Mouse (Mus musculus) thymus, adult 2 months (tissue): Measurements from ENCODE around the gene Kdm1b. TPM values are rescaled to one million over a fixed set of nuclear protein-coding genes. Genes with fewer than 3 reads are reported as not detected.

Source experiments
- DNase-seq: peaks from one replicate; pipeline ENCODE4 v3.0.0; 2021
- H3K27ac ChIP-seq: fragments of 200-500 bp; 2 replicates; pipeline ENCODE4 v1.5.1; 2012; ENCODE audit warnings: low read length, control low read depth; ENCODE audit not compliant: control insufficient read depth, insufficient read depth
- H3K27me3 ChIP-seq: fragments of 200-500 bp; 2 replicates; pipeline ENCODE4 v1.6.1; 2012; ENCODE audit warnings: mild to moderate bottlenecking, low read length, moderate library complexity, mixed read lengths; ENCODE audit not compliant: control insufficient read depth, insufficient read depth
- H3K36me3 ChIP-seq: fragments of 200-500 bp; 2 replicates; pipeline ENCODE4 v1.6.1; 2012; ENCODE audit warnings: mild to moderate bottlenecking, low read length, moderate library complexity; ENCODE audit not compliant: control insufficient read depth, insufficient read depth
- H3K4me1 ChIP-seq: fragments of 200-500 bp; replicated peaks from 2 replicates; pipeline ENCODE4 v1.6.1; 2012; ENCODE audit warnings: low read length; ENCODE audit not compliant: control insufficient read depth, insufficient read depth
- H3K4me3 ChIP-seq: fragments of 200-500 bp; 2 replicates; pipeline ENCODE4 v1.5.1; 2012; ENCODE audit warnings: mild to moderate bottlenecking, low read length, control low read depth, moderate library complexity; ENCODE audit not compliant: control insufficient read depth, insufficient read depth
- CTCF ChIP-seq: fragments of 200-500 bp; IDR thresholded peaks from 2 replicates; pipeline ENCODE4 v1.5.1; 2012; ENCODE audit warnings: mild to moderate bottlenecking, control low read depth, low read length, moderate library complexity, borderline replicate concordance; ENCODE audit not compliant: control insufficient read depth, poor library complexity, insufficient read depth; ENCODE audit errors: extremely low read depth
- POLR2A ChIP-seq: fragments of 200-500 bp; IDR thresholded peaks from 2 replicates; pipeline ENCODE4 v1.6.1; 2012; ENCODE audit warnings: mild to moderate bottlenecking, low read length, control low read depth, moderate library complexity; ENCODE audit not compliant: control insufficient read depth, poor library complexity, insufficient read depth; ENCODE audit errors: extremely low read depth
- WGBS: fragments of 180-500 bp; shearing (Covaris S2); methylation state at CpG from one replicate; pipeline ENCODE4 v1.1.7; 2018; 5-methylcytosine and 5-hydroxymethylcytosine counted together
- polyA plus RNA-seq: library from polyadenylated mRNA; depleted of rRNA; stranded (reverse); fragments of >200 nt; gene quantifications from 2 replicates; pipeline ENCODE4 v1.2.3, GENCODE M21; 2012

The Kdm1b gene
- polyA plus RNA-seq, 1 experiment = 25.2 TPM

DNA sequence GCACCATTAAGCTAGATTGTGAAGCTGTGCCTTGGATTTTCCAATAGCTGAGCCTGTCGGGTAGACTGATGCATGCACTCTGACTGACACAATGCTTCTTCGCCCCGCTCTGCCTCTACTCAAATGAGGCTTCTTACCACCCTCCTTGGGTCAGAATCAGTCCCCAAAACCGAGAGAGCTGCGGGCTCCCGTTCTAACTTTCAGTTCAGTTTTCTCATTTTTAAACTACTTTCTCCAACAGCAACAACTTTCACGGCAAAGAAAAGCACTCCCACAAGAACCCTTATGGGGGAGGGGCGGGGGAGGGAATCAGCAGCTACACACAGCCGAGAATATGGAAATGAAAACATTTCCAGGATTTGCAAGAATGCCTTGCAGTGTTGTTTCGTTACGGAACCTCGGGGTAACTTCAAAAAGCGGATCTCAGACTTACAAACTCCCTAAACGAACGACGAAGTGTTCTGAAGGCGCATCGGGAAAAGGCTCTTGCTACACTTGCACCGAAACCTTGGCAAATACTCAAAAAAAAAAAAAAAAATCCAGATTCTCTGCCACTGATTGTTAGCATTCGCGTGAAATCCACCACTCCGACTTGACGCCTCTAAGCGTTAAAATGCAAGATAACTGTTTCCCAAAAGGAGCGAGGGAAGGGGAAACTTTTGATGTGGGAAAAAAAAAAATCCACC is 61.7 kb downstream of the Kdm1b start:
- TF ChIP-seq CTCF (no peak), POLR2A (no peak)
- peak overlapping the region; percentile 89 for H3K4me3 ChIP-seq
- WGBS = under 1% methylated on average over 25 of the region's 25 CpGs
- DNase-seq = peak; percentile 22
- H3K27ac ChIP-seq = peak overlapping the region; percentile 79
- no peaks in the 10 kb centered on the region for H3K27me3 ChIP-seq
- peaks cover 16% of the 10 kb centered on the region for H3K36me3 ChIP-seq
- peaks cover 8% of the 10 kb centered on the region for H3K4me1 ChIP-seq

DNA sequence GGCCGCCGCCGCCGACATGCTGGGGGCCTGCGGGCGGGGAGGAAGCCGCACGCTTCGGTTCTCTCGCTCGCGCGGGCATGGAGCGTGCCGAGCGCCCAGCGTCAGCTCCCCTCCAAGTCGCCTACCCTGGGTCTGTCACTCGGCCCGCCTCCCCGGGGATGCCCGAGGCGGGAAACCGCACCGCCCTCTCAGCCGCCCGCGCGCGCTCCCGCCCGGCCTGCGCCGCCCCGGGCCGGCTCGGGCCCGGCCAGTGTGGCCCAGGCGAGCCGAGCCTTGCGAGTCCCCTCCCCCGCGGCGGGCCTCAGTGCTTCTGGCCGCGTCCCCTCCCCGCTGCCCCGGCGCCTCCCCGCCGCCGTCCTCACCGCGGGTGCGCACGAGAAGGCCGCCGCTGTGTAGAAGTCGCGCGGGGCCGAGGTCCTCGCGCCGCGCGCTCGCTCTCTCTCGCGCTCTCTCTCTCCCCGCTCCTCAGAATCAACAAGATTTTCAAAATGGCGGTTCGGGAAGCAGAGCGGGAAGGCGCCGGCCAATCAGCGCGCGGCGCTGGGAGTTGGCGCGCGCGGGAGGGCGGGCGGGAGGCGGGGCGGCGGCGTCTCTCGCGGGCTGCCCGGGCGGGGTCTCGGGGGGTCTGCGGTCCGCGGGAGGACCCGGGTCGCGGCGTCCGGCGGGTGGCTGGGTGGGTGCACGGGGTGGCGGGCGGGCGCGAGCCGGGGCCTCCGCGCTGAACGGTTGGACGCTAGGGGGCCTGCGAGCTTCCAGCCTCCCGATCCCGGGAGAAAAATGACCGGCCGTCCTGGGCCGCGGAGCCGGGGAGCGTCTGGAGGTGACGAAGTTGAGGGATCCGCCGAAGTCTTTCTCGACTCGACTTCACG is 62.6 kb downstream of the Kdm1b start, which contains the start of gene Dek:
Gene Dek, minus strand, starts transcription at position 491 of the 869 bp plus-strand sequence.
- peak; percentile 59 for TF ChIP-seq POLR2A
- peak; percentile 70; the same call in 1 of the 2 replicates for TF ChIP-seq CTCF
- Histone ChIP-seq H3K27me3 (no peaks in the 10 kb centered on the region), H3K27ac (peak within 1 kb of the TSS; percentile 79), H3K36me3 (peaks cover 8% of the 10 kb centered on the region; the same call in 1 of the 2 replicates), H3K4me3 (peak within 1 kb of the TSS; percentile 98), H3K4me1 (peaks cover 8% of the 10 kb centered on the region)
- DNase-seq = peak; percentile 84
- whole genome bisulfite sequencing = under 1% methylated on average over 126 of the region's 129 CpGs

DNA sequence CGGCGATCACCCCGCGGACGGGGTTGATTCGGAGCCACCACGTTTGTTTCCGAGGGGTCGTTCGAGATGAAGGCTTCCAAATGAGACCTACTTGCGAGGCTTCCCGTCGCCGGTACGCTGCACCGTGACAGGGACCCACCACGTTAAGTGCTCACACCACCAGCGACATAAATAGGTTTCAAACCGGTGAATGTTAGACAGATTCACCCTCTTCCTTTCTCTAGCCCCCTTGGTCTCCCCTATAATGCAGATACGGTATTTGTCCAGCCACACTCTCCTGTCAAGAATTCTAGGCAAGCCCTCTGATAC is 63.2 kb downstream of the Kdm1b start:
- H3K27ac ChIP-seq = peak overlapping the region; percentile 39; the same call in 1 of the 2 replicates

DNA sequence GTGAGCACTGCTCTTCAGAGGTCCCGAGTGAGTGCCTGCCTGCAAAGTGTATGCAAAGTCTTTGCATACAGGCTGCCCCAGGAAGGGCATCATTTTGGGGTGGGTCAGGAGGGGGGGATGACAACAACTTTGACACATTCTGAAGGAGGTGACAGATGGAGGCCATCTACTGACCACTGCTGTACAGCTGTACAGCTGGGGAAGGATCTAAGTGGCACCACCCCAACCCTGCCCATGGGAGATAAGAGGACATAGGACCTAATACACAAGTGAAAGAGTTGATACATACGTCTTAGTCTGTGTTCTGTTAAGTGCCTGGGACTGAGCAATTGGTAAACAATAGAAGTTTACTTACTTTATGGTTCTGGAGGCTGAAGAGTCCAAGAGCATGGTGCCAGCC is 65.9 kb downstream of the Kdm1b start:
- H3K4me1 ChIP-seq = 0 out of 2 replicates have a peak, but pooled peaks cover 2% of the 10 kb centered on the region
- no peaks in the 10 kb centered on the region for H3K36me3 ChIP-seq
- H3K27ac ChIP-seq = no peak overlapping the region
- 91% methylated on average over 2 of the region's 2 CpGs for WGBS
- no peak for TF ChIP-seq POLR2A
- no peak for TF ChIP-seq CTCF
- no peaks in the 10 kb centered on the region for H3K27me3 ChIP-seq
- no peak overlapping the region for H3K4me3 ChIP-seq
- no peak for DNase-seq

More for the DNA sequence above, 63.2 kb downstream of the Kdm1b start:
- Histone ChIP-seq H3K4me3 (peak overlapping the region; percentile 98), H3K27me3 (no peaks in the 10 kb centered on the region), H3K36me3 (peaks cover 3% of the 10 kb centered on the region; the same call in 1 of the 2 replicates), H3K4me1 (peaks cover 8% of the 10 kb centered on the region)
- no peak for TF ChIP-seq CTCF
- TF ChIP-seq POLR2A = no peak
- WGBS = under 1% methylated on average over 20 of the region's 20 CpGs
- no peak for DNase-seq

DNA sequence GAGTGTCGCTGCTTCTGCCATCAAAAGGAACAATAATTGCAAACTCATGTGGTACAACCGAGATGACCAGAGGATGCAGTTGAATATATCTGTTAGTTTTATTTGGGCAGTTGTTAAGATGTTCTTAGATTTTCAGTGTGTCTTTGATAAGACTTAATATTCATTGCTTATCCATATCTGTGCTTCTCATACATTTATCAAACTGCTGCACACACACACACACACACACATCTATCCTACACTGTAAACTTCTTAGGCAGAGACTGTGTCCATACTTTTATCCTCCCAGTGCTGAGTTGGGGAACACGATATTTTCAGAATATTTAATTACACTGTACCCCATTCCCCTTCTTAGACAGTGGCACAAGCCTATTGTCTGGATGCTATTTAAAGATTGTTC is 67.9 kb downstream of the Kdm1b start:
- H3K36me3 ChIP-seq = no peaks in the 10 kb centered on the region
- H3K4me1 ChIP-seq = no peaks in the 10 kb centered on the region
- 93% methylated on average over 3 of the region's 3 CpGs for WGBS
- no peaks in the 10 kb centered on the region for H3K27me3 ChIP-seq
- H3K27ac ChIP-seq = no peak overlapping the region
- DNase-seq = no peak
- H3K4me3 ChIP-seq = no peak overlapping the region
- no peak for TF ChIP-seq CTCF
- TF ChIP-seq POLR2A = no peak

DNA sequence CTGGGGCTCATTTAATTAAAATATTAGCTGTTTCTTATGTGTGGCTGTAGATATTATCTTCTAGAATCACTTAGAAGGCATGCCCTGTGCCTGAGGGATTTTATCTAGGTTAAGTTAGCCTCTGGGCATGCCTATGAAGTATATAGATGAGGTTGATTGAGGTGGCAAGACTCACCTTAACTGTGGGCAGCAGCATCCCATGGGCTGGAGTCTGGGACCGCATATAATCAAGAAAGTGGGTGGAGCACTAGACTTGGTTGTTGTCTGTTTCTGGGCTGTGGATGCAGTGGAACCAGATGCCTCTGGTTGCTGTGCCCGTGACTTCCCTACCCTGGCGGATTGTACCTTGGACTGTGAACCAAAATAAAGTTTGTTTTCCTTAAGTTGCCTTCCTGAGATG is 68.8 kb downstream of the Kdm1b start:
- 92% methylated on average over 3 of the region's 3 CpGs for WGBS
- Histone ChIP-seq H3K36me3 (no peaks in the 10 kb centered on the region), H3K27ac (no peak overlapping the region), H3K4me1 (no peaks in the 10 kb centered on the region), H3K27me3 (no peaks in the 10 kb centered on the region), H3K4me3 (no peak overlapping the region)
- no peak for TF ChIP-seq POLR2A
- TF ChIP-seq CTCF = no peak
- DNase-seq = no peak

DNA sequence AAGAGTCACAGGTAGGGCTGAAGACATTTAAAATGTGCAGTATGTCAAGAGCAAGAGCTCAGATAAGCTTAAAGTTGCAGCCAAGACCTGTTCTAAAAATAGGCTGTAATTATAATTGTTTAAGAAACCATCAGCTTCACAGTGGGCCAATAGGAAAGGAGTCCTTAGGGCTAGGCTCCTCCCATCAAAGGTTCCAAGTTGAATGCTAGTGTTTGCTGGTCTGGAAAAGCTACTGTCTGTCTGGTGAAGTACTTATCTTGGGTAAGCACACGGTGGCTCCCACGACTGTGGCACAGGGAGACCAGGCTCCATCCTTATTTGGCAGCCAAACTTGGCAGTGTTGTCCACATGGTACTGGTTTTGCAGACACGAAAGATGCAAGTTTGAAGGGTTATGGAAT is 69.6 kb downstream of the Kdm1b start:
- no peak overlapping the region for H3K4me3 ChIP-seq
- WGBS = 87% methylated on average over 3 of the region's 3 CpGs

More for the DNA sequence above, 69.6 kb downstream of the Kdm1b start:
- Histone ChIP-seq H3K36me3 (no peaks in the 10 kb centered on the region), H3K27me3 (no peaks in the 10 kb centered on the region), H3K4me1 (no peaks in the 10 kb centered on the region), H3K27ac (no peak overlapping the region)
- no peak for DNase-seq
- no peak for TF ChIP-seq CTCF
- TF ChIP-seq POLR2A = no peak
